Mouse (Mus musculus) heart, postnatal 0 days (tissue): ENCODE results near the gene Alpl.

Experiments
- CTCF ChIP-seq: IDR thresholded peaks from 2 replicates; pipeline ENCODE4 v1.5.1; 2016; ENCODE audit warnings: antibody characterized with exemption, control low read depth, low read depth
- EP300 ChIP-seq: IDR thresholded peaks from 2 replicates; pipeline ENCODE4 v1.6.1; 2016; ENCODE audit warnings: antibody characterized with exemption, low read depth

DNA sequence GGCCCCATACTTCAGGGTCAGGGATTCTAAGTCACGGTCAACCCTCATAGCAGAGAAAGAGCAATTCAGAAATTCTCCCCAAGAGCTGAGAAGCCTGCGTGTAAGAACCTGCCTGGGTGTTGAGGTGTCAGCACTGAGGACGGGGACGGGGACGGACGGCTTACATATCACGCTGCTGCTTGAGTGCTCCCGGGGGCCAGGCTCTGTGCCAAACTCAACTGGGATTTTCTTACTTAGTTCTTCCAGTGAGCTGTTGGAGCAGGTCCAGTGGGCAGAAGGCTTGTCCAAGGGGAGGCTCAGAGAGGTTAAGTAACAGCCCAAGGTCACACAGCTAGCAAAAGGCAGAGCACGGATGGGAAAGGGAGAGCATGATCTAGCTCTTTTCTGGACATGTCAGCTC is 44.5 kb downstream of the Alpl start:
- TF ChIP-seq CTCF (no peak), EP300 (no peak)
